Mouse (Mus musculus): ENCODE measurements around the gene Rnf144b.

GRCm38 (mm10) chr13:47124449-47124848 is 2.0 kb downstream of the Rnf144b start:
- TF ChIP-seq EP300 (optimal IDR thresholded peaks at IDR 0.05) (no peak), CTCF (IDR thresholded peaks at IDR 0.05; ENCODE audit: low read depth) (0 out of 2 replicates have a peak, but pooled peaks have one; percentile 3)

Data from stomach, postnatal 0 days (tissue).